Mouse (Mus musculus): ENCODE measurements around the gene Hlcs. TPM values are rescaled to one million over a fixed set of nuclear protein-coding genes. Genes with fewer than 3 reads are reported as not detected.

Hlcs gene
- polyA plus RNA-seq, 1 experiment from 2014 or later = 2.8 TPM

- no peak overlapping the region for H3K27ac ChIP-seq (ENCODE audit: low read depth, low read length)
- H3K4me2 ChIP-seq (replicated peaks; ENCODE audit: low read depth) = no peak overlapping the region
- no peak for ATAC-seq
- H3K4me1 ChIP-seq (replicated peaks; ENCODE audit: control insufficient read depth, insufficient read depth, low read length) = no peaks in the 10 kb centered on the region
- H3K36me3 ChIP-seq (ENCODE audit: control insufficient read depth, insufficient read depth) = no peaks in the 10 kb centered on the region
- TF ChIP-seq CTCF (IDR thresholded peaks at IDR 0.05; ENCODE audit: low read depth) = 0 out of 2 replicates have a peak, but pooled peaks have one; percentile 5
- no peak overlapping the region for H3K9ac ChIP-seq (ENCODE audit: low read depth, low read length)
- no peaks in the 10 kb centered on the region for H3K27me3 ChIP-seq (replicated peaks; ENCODE audit: control insufficient read depth, insufficient read depth, low read length)
- WGBS = 48% methylated on average over 6 of the region's 6 CpGs
- no peak overlapping the region for H3K4me3 ChIP-seq (ENCODE audit: low read depth, low read length)
- H3K9me3 ChIP-seq (ENCODE audit: control insufficient read depth) = no peaks in the 10 kb centered on the region
Observed at GRCm38 (mm10) chr16:94237130-94237484, 76.3 kb downstream of the Hlcs start.

- H3K4me2 ChIP-seq (replicated peaks; ENCODE audit: low read depth) = no peak overlapping the region
- no peaks in the 10 kb centered on the region for H3K9me3 ChIP-seq (ENCODE audit: control insufficient read depth)
- no peak overlapping the region for H3K9ac ChIP-seq (ENCODE audit: low read depth, low read length)
- WGBS = 46% methylated on average over 16 of the region's 16 CpGs
- 0 out of 2 replicates have a peak, but pooled peaks have one; percentile 42 for ATAC-seq
- H3K27me3 ChIP-seq (replicated peaks; ENCODE audit: control insufficient read depth, insufficient read depth, low read length) = no peaks in the 10 kb centered on the region
- no peak overlapping the region for H3K4me3 ChIP-seq (ENCODE audit: low read depth, low read length)
- H3K27ac ChIP-seq (ENCODE audit: low read depth, low read length) = no peak overlapping the region
- no peak for TF ChIP-seq CTCF (IDR thresholded peaks at IDR 0.05; ENCODE audit: low read depth)
- no peaks in the 10 kb centered on the region for H3K4me1 ChIP-seq (replicated peaks; ENCODE audit: control insufficient read depth, insufficient read depth, low read length)
- no peaks in the 10 kb centered on the region for H3K36me3 ChIP-seq (ENCODE audit: control insufficient read depth, insufficient read depth)
Observed at GRCm38 (mm10) chr16:94236226-94237129, 76.9 kb downstream of the Hlcs start.

- no peak overlapping the region for H3K4me3 ChIP-seq (ENCODE audit: low read depth, low read length)
- H3K4me1 ChIP-seq (replicated peaks; ENCODE audit: control insufficient read depth, insufficient read depth, low read length) = no peaks in the 10 kb centered on the region
- TF ChIP-seq CTCF (IDR thresholded peaks at IDR 0.05; ENCODE audit: low read depth) = no peak
- H3K27me3 ChIP-seq (replicated peaks; ENCODE audit: control insufficient read depth, insufficient read depth, low read length) = no peaks in the 10 kb centered on the region
- no peaks in the 10 kb centered on the region for H3K36me3 ChIP-seq (ENCODE audit: control insufficient read depth, insufficient read depth)
- no peak overlapping the region for H3K4me2 ChIP-seq (replicated peaks; ENCODE audit: low read depth)
- 78% methylated on average over 6 of the region's 6 CpGs for WGBS
- no peaks in the 10 kb centered on the region for H3K9me3 ChIP-seq (ENCODE audit: control insufficient read depth)
- ATAC-seq = no peak
- H3K9ac ChIP-seq (ENCODE audit: low read depth, low read length) = no peak overlapping the region
- no peak overlapping the region for H3K27ac ChIP-seq (ENCODE audit: low read depth, low read length)
Observed at GRCm38 (mm10) chr16:94235718-94236117, 77.7 kb downstream of the Hlcs start.

- H3K4me1 ChIP-seq (replicated peaks; ENCODE audit: control insufficient read depth, insufficient read depth, low read length) = no peaks in the 10 kb centered on the region
- no peak overlapping the region for H3K4me3 ChIP-seq (ENCODE audit: low read depth, low read length)
- H3K9ac ChIP-seq (ENCODE audit: low read depth, low read length) = no peak overlapping the region
- ATAC-seq = no peak
- H3K36me3 ChIP-seq (ENCODE audit: control insufficient read depth, insufficient read depth) = no peaks in the 10 kb centered on the region
- TF ChIP-seq CTCF (IDR thresholded peaks at IDR 0.05; ENCODE audit: low read depth) = no peak
- H3K27ac ChIP-seq (ENCODE audit: low read depth, low read length) = no peak overlapping the region
- no peaks in the 10 kb centered on the region for H3K27me3 ChIP-seq (replicated peaks; ENCODE audit: control insufficient read depth, insufficient read depth, low read length)
- H3K9me3 ChIP-seq (ENCODE audit: control insufficient read depth) = no peaks in the 10 kb centered on the region
- H3K4me2 ChIP-seq (replicated peaks; ENCODE audit: low read depth) = no peak overlapping the region
- 69% methylated on average over 4 of the region's 4 CpGs for WGBS
Observed at GRCm38 (mm10) chr16:94234202-94234601, 79.2 kb downstream of the Hlcs start.

GRCm38 (mm10) chr16:94230909-94231575 is 82.3 kb downstream of the Hlcs start:
- no peak overlapping the region for H3K9ac ChIP-seq (ENCODE audit: low read depth, low read length)
- 79% methylated on average over 12 of the region's 12 CpGs for WGBS

GRCm38 (mm10) chr16:94230499-94230898 is 82.9 kb downstream of the Hlcs start:
- no peak overlapping the region for H3K4me2 ChIP-seq (replicated peaks; ENCODE audit: low read depth)
- no peaks in the 10 kb centered on the region for H3K27me3 ChIP-seq (replicated peaks; ENCODE audit: control insufficient read depth, insufficient read depth, low read length)
- H3K27ac ChIP-seq (ENCODE audit: low read depth, low read length) = no peak overlapping the region
- no peak for TF ChIP-seq CTCF (IDR thresholded peaks at IDR 0.05; ENCODE audit: low read depth)
- H3K9me3 ChIP-seq (ENCODE audit: control insufficient read depth) = no peaks in the 10 kb centered on the region
- 91% methylated on average over 4 of the region's 4 CpGs for WGBS
- ATAC-seq = no peak
- no peaks in the 10 kb centered on the region for H3K4me1 ChIP-seq (replicated peaks; ENCODE audit: control insufficient read depth, insufficient read depth, low read length)
- no peak overlapping the region for H3K9ac ChIP-seq (ENCODE audit: low read depth, low read length)
- H3K36me3 ChIP-seq (ENCODE audit: control insufficient read depth, insufficient read depth) = 0 out of 2 replicates have a peak, but pooled peaks cover 3% of the 10 kb centered on the region
- no peak overlapping the region for H3K4me3 ChIP-seq (ENCODE audit: low read depth, low read length)

More at GRCm38 (mm10) chr16:94230909-94231575, 82.3 kb downstream of the Hlcs start:
- Histone ChIP-seq H3K4me3 (ENCODE audit: low read depth, low read length) (no peak overlapping the region), H3K36me3 (ENCODE audit: control insufficient read depth, insufficient read depth) (0 out of 2 replicates have a peak, but pooled peaks cover under 1% of the 10 kb centered on the region), H3K27me3 (replicated peaks; ENCODE audit: control insufficient read depth, insufficient read depth, low read length) (no peaks in the 10 kb centered on the region), H3K4me2 (replicated peaks; ENCODE audit: low read depth) (no peak overlapping the region), H3K27ac (ENCODE audit: low read depth, low read length) (no peak overlapping the region), H3K9me3 (ENCODE audit: control insufficient read depth) (no peaks in the 10 kb centered on the region), H3K4me1 (replicated peaks; ENCODE audit: control insufficient read depth, insufficient read depth, low read length) (no peaks in the 10 kb centered on the region)
- TF ChIP-seq CTCF (IDR thresholded peaks at IDR 0.05; ENCODE audit: low read depth) = no peak
- ATAC-seq = no peak

Data from intestine, postnatal 0 days (tissue).